Mouse (Mus musculus) frontal cortex, postnatal 36 days (tissue): ENCODE data around the gene Gm10959.

ENCODE experiments used
- DNase-seq, 2 experiments: peaks; one replicate each; pipeline ENCODE4 v3.0.0; 2022; ENCODE audit warnings: low spot score in 2 of 2

The Gm10959 gene

GRCm38 (mm10) chr3:122894772-122895171 is 24.4 kb downstream of the Gm10959 start, which contains the start of gene Fabp2:
Fabp2 (plus strand) TSS chr3:122895072.
- DNase-seq: no peak

DNA sequence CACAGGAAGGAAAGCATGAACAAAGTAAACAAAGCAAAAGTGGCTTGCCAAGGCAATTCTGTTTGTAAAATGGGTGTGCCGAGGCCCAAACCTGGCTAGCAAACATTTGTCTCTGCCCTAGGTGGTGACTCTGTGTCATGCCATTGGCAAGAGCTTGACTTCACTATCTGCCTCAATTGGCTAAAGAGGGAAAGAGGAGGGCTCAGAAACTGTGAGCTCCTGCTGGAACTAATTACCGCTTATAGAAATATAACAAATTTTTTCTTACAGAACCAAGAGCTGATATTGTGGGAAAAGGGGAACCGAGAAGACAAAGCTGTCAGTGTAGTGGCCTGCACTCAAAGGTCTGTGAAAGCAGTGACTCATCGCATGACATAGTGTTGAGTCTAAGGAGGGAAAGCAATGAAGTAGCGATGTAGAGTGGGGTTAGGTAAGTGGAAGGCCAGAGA is 30.8 kb downstream of the Gm10959 start:
- DNase-seq: no peak

GRCm38 (mm10) chr3:122887505-122888301 is 31.5 kb downstream of the Gm10959 start:
- no peak for DNase-seq

- no peak for DNase-seq
Observed at GRCm38 (mm10) chr3:122878705-122879315, 40.4 kb downstream of the Gm10959 start.

GRCm38 (mm10) chr3:122877543-122877942 is 41.6 kb downstream of the Gm10959 start:
- DNase-seq: no peak

DNA sequence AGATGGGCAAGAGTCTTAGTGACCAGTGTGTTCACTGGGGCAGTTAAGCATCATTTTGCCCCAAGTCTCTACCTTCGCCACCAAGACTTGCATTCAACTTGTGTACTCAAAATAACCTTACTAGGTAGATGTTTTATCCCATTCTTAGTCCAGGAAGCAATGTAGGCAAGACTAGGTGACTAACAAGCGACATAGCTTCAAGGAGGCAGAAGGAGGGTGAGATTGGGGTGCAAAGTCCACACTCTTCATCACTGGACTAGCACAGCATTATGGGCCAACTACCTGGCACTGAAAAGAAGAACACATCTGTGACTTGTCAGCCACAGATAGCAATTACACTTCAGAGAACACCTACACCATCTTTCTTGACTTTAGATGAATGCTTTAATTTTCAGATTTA is 42.3 kb downstream of the Gm10959 start:
- no peak for DNase-seq

- no peak for DNase-seq
Observed at GRCm38 (mm10) chr3:122871596-122871995, 47.6 kb downstream of the Gm10959 start.

- no peak for DNase-seq
Observed at GRCm38 (mm10) chr3:122868270-122868669, 50.9 kb downstream of the Gm10959 start.

DNA sequence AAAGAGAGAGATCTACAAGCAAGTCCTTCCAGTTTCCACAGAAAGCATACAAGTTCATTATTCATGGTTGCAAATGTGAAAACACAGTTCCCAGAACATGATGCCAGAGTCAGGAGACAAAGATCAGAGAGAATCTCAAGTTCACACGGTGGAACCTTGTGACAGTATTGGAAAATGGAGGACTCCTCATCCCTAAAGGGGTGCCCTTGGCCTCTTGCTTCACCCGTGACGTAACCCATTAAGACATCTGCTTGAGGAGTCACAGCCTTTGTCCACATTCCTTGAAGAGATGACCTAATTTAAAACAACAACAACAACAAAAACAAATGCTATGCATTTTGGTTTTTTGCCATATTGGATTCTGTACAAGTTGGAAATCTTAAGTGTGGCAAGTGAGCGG is 54.1 kb downstream of the Gm10959 start:
- DNase-seq: no peak
